In genomic region chr11:23255427-23256193, GRCm38 (mm10) we compare ENCODE assay signal across 8 mouse cellular contexts. TPM values are rescaled to one million over a fixed set of nuclear protein-coding genes. Genes with fewer than 3 reads are reported as not detected.
DNase-seq lines count a peak whose midpoint lies in the region; ATAC-seq lines count a peak whose summit lies in the region.

Gene Xpo1 (plus strand): TSS chr11:23256041.

- peak; percentile 100 for DNase-seq in CD4-positive, CD25-positive, alpha-beta regulatory T cell, adult 2 months (ENCODE audit: low read depth, low spot score)
- peak; percentile 94 for DNase-seq in fat pad, adult 2 months (ENCODE audit: extremely low read depth, low read depth, low spot score)
- DNase-seq in kidney, postnatal 10 days: peak; percentile 100
- peak; percentile 100 for DNase-seq in natural killer cell, adult 2 months (ENCODE audit: low spot score in 2 of 2)

- no peaks in the 10 kb centered on the region for H3K27me3 ChIP-seq in heart, embryonic 13.5 days (replicated peaks)
- no peaks in the 10 kb centered on the region for H3K27me3 ChIP-seq in liver, embryonic 12.5 days (replicated peaks)
- no peaks in the 10 kb centered on the region for H3K27me3 ChIP-seq in stomach, embryonic 15.5 days (replicated peaks)

- peak within 1 kb of the TSS; percentile 97 for H3K4me2 ChIP-seq in heart, embryonic 13.5 days
- peak within 1 kb of the TSS; percentile 93 for H3K4me2 ChIP-seq in liver, embryonic 12.5 days
- H3K4me2 ChIP-seq in stomach, embryonic 15.5 days: peak within 1 kb of the TSS; percentile 78

- H3K27ac ChIP-seq in brown adipose tissue, adult 24 weeks (replicated peaks; ENCODE audit: low read depth, low read length): peak within 1 kb of the TSS; percentile 89
- H3K27ac ChIP-seq in heart, embryonic 13.5 days (replicated peaks): peak within 1 kb of the TSS; percentile 100
- peak within 1 kb of the TSS; percentile 99 for H3K27ac ChIP-seq in liver, embryonic 12.5 days
- H3K27ac ChIP-seq in stomach, embryonic 15.5 days: peak within 1 kb of the TSS; percentile 100

- ATAC-seq in heart, embryonic 13.5 days (ENCODE audit: extremely low read depth, insufficient number of reproducible peaks, low FRiP score, low TSS enrichment): peak; percentile 95
- ATAC-seq in liver, embryonic 12.5 days: peak; percentile 91
- peak; percentile 97 for ATAC-seq in stomach, embryonic 15.5 days (ENCODE audit: insufficient read depth, low FRiP score, low read depth)

- peak within 1 kb of the TSS; percentile 85 for H3K4me3 ChIP-seq in brown adipose tissue, adult 24 weeks (ENCODE audit: insufficient read depth, low read depth, low read length)
- H3K4me3 ChIP-seq in heart, embryonic 13.5 days: peak within 1 kb of the TSS; percentile 99
- H3K4me3 ChIP-seq in liver, embryonic 12.5 days: peak within 1 kb of the TSS; percentile 99
- H3K4me3 ChIP-seq in stomach, embryonic 15.5 days (replicated peaks): peak within 1 kb of the TSS; percentile 74

- H3K4me1 ChIP-seq in brown adipose tissue, adult 24 weeks (ENCODE audit: control insufficient read depth, insufficient read depth, insufficient read length, low read length): peaks cover 5% of the 10 kb centered on the region; the same call in 1 of the 2 replicates
- H3K4me1 ChIP-seq in heart, embryonic 13.5 days: peaks cover 28% of the 10 kb centered on the region
- peaks cover 43% of the 10 kb centered on the region for H3K4me1 ChIP-seq in liver, embryonic 12.5 days
- peaks cover 7% of the 10 kb centered on the region; the same call in 1 of the 2 replicates for H3K4me1 ChIP-seq in stomach, embryonic 15.5 days

- no peaks in the 10 kb centered on the region for H3K9me3 ChIP-seq in heart, embryonic 13.5 days
- H3K9me3 ChIP-seq in liver, embryonic 12.5 days (replicated peaks): no peaks in the 10 kb centered on the region
- H3K9me3 ChIP-seq in stomach, embryonic 15.5 days: no peaks in the 10 kb centered on the region

- under 1% methylated on average over 60 of the region's 60 CpGs for WGBS in heart, embryonic 13.5 days
- WGBS in liver, embryonic 12.5 days (ENCODE audit: insufficient replicate concordance): under 1% methylated on average over 53 of the region's 60 CpGs
- under 1% methylated on average over 56 of the region's 60 CpGs for WGBS in stomach, embryonic 15.5 days

- H3K9ac ChIP-seq in heart, embryonic 13.5 days: peak within 1 kb of the TSS; percentile 98
- peak within 1 kb of the TSS; percentile 100 for H3K9ac ChIP-seq in liver, embryonic 12.5 days
- H3K9ac ChIP-seq in stomach, embryonic 15.5 days: peak within 1 kb of the TSS; percentile 100

- H3K36me3 ChIP-seq in heart, embryonic 13.5 days: 0 out of 2 replicates have a peak, but pooled peaks cover under 1% of the 10 kb centered on the region
- peaks cover 16% of the 10 kb centered on the region for H3K36me3 ChIP-seq in liver, embryonic 12.5 days
- no peaks in the 10 kb centered on the region for H3K36me3 ChIP-seq in stomach, embryonic 15.5 days

RNA-seq across cellular contexts. Expression of gene Xpo1, which starts in this region (rescaled TPM):
- polyA plus RNA-seq in brown adipose tissue, adult 24 weeks (2012; ENCODE audit: insufficient read depth, insufficient read length, missing spikeins): 22.1 and 33.0 TPM in 2 replicates
- polyA plus RNA-seq in heart, embryonic 13.5 days (2015; fragmentation: Nextera tagmentation; extraction: Ambion mirVana): 51.9 and 52.8 TPM in 2 replicates
- 104 TPM in 2 replicates for polyA plus RNA-seq in liver, embryonic 12.5 days (2016; fragmentation: Nextera tagmentation; extraction: Ambion mirVana)
- 78.8 and 89.1 TPM in 2 replicates for polyA plus RNA-seq in stomach, embryonic 15.5 days (2015; fragmentation: Nextera tagmentation; extraction: Ambion mirVana)

Comparison
In these comparisons a context has a peak if more than half of its experiments do, and no peak if none do; other contexts are left out.
1. Peak in every context shown above with its lines: DNase-seq, ATAC-seq, H3K4me3 ChIP-seq and H3K27ac ChIP-seq.